Mouse (Mus musculus) midbrain, embryonic 14.5 days (tissue): ENCODE measurements around the gene Pigs. TPM values are rescaled to one million over a fixed set of nuclear protein-coding genes. Genes with fewer than 3 reads are reported as not detected.

ENCODE experiments used
- ATAC-seq: fragments of 200-750 bp; cut with Nextera tagmentation; 2 replicates; pipeline ENCODE4 v1.8.0; 2017; ENCODE audit warnings: moderate number of reproducible peaks, moderate library complexity; ENCODE audit not compliant: low FRiP score, low TSS enrichment
- DNase-seq: peaks from one replicate; pipeline ENCODE4 v3.0.0-alpha.2; 2015
- H3K27ac ChIP-seq: fragments of 300-500 bp; sonication (generic); replicated peaks from 2 replicates; pipeline ENCODE4 v1.5.1; 2014; ENCODE audit warnings: mild to moderate bottlenecking, low read depth, low read length, moderate library complexity
- H3K27me3 ChIP-seq: fragments of 300-500 bp; sonication (generic); 2 replicates; pipeline ENCODE4 v1.6.1; 2014; ENCODE audit warnings: low read length, control low read depth, mixed read lengths; ENCODE audit not compliant: control insufficient read depth, insufficient read depth
- H3K36me3 ChIP-seq: fragments of 300-500 bp; sonication (generic); 2 replicates; pipeline ENCODE4 v1.6.1; 2014; ENCODE audit warnings: low read length, control low read depth; ENCODE audit not compliant: control insufficient read depth, insufficient read depth
- H3K4me1 ChIP-seq: fragments of 300-500 bp; sonication (generic); 2 replicates; pipeline ENCODE4 v1.6.1; 2014; ENCODE audit warnings: mild to moderate bottlenecking, antibody characterized with exemption, low read length, control low read depth; ENCODE audit not compliant: control insufficient read depth, insufficient read depth
- H3K4me2 ChIP-seq: fragments of 300-500 bp; sonication (generic); 2 replicates; pipeline ENCODE4 v1.6.1; 2014; ENCODE audit warnings: mild to moderate bottlenecking, low read length, moderate library complexity
- H3K4me3 ChIP-seq: fragments of 300-500 bp; sonication (generic); replicated peaks from 2 replicates; pipeline ENCODE4 v1.5.1; 2014; ENCODE audit warnings: low read depth, low read length
- H3K9ac ChIP-seq: fragments of 300-500 bp; sonication (generic); replicated peaks from 2 replicates; pipeline ENCODE4 v1.6.1; 2014; ENCODE audit warnings: mild to moderate bottlenecking, low read length, moderate library complexity
- H3K9me3 ChIP-seq: fragments of 300-500 bp; sonication (generic); 2 replicates; pipeline ENCODE4 v1.6.1; 2016; ENCODE audit warnings: low read length, control low read depth, mixed read lengths; ENCODE audit not compliant: control insufficient read depth
- WGBS: fragments of 180-500 bp; shearing (Covaris S2); extraction: QIAGEN DNeasy Blood & Tissue Kit; methylation state at CpG from one replicate; pipeline ENCODE4 v1.1.7; 2014; 5-methylcytosine and 5-hydroxymethylcytosine counted together
- polyA plus RNA-seq: library from polyadenylated mRNA; unstranded; fragments of >200 nt; fragmentation: Nextera tagmentation; extraction: Ambion mirVana; gene quantifications from 2 replicates; pipeline ENCODE4 v1.2.1, GENCODE M21; 2014

The Pigs gene
- polyA plus RNA-seq, 1 experiment from 2014 or later, result 63.6 TPM

DNA sequence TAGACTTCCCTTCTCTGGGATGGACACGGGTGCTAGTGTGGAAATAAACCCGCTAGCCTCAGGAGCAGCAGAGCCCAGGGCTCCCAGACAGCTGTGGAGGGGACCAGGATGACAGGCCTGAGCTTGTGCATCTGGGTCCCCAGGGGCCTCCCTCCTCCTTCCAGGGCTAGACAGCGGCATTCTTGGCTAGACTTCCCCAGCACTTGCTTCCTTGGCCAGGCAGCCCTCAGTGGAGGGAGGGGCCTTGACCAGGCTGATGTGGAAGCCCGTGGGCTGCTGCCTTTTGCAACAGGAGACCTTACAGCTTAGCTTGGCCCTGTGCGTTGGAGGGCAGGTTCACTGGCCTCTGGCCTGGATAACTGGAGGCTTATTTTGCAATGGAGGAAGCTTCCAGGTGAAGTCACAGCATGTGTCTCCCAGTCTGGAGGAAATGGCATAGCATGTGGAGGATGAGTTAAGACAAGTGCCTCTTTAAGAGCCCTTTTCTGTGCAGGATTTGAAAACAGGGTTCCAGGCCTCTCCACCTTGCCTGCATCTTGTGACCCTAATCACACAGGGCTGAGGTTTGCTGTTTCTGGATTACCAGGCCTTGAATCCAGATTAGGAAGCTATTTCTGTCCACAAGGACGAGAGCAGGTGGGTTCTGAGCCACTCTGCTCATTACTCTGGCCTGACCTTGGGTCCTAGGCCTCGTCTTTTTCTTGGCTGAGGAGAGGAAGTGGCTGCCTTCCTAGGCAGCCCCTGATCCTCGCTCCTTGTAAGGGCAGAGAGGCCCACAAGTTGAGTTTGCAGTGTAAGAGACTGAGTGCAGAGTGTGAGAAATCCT, 16.9 kb downstream of the Pigs start:
- Histone ChIP-seq H3K9me3 (no peaks in the 10 kb centered on the region), H3K4me2 (peak overlapping the region; percentile 61), H3K27ac (no peak overlapping the region), H3K4me3 (no peak overlapping the region), H3K4me1 (peaks cover 26% of the 10 kb centered on the region), H3K27me3 (no peaks in the 10 kb centered on the region), H3K36me3 (peaks cover 27% of the 10 kb centered on the region), H3K9ac (no peak overlapping the region; the same call in 1 of the 2 replicates)
- no peak for ATAC-seq
- WGBS, result 58% methylated on average over 8 of the region's 8 CpGs
- DNase-seq, result peak; percentile 28

- DNase-seq, result no peak
- H3K4me2 ChIP-seq, result no peak overlapping the region
Observed at GRCm38 (mm10) chr11:78345801-78346200, 17.6 kb downstream of the Pigs start.

DNA sequence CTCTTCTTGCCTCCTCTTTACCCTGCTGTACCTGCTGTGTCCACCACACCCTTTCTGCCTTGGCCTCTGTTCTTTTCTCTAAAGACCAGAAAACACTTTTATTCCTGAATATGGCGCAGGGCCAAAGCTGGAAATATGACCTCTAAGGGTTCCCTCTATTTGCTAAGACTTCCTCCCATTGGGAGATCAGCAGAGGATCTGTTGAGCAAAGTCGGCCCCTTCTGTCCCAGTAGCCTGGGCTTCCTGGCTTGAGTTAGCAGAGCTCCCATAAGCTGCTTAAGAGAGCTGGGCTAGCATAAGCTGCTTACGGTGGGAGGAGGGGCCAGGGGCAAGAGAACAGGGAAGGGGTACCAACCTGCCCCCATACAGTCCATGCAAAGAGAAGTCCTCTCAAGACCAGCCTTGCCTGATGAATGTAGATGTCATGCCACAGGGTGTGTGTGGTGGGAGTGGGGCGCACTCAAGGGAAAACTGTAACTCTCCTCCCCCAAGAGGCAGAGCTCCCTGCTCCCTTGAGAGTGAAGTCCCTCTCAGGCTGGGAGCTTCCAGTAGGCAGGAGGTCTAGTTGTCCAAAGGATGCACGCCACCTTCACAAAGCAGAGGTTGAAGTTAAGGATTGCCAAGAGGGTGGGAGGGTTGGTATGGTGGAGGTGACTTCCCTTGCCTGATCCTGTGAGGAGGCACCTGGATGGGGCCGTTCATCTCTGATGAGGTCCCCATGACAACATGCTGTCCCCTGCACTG, 18.3 kb downstream of the Pigs start:
- peak; percentile 24 for DNase-seq
- Histone ChIP-seq H3K36me3 (peaks cover 18% of the 10 kb centered on the region), H3K4me3 (no peak overlapping the region), H3K27ac (no peak overlapping the region), H3K9ac (no peak overlapping the region), H3K4me1 (peaks cover 26% of the 10 kb centered on the region), H3K4me2 (no peak overlapping the region), H3K9me3 (no peaks in the 10 kb centered on the region), H3K27me3 (no peaks in the 10 kb centered on the region)
- no peak for ATAC-seq
- WGBS, result 62% methylated on average over 6 of the region's 6 CpGs

More at GRCm38 (mm10) chr11:78345801-78346200, 17.6 kb downstream of the Pigs start:
- Histone ChIP-seq H3K4me3 (no peak overlapping the region), H3K9me3 (no peaks in the 10 kb centered on the region), H3K27me3 (no peaks in the 10 kb centered on the region), H3K36me3 (peaks cover 24% of the 10 kb centered on the region), H3K9ac (no peak overlapping the region), H3K4me1 (peaks cover 26% of the 10 kb centered on the region), H3K27ac (no peak overlapping the region)
- 79% methylated on average over 7 of the region's 7 CpGs for WGBS
- ATAC-seq, result no peak

DNA sequence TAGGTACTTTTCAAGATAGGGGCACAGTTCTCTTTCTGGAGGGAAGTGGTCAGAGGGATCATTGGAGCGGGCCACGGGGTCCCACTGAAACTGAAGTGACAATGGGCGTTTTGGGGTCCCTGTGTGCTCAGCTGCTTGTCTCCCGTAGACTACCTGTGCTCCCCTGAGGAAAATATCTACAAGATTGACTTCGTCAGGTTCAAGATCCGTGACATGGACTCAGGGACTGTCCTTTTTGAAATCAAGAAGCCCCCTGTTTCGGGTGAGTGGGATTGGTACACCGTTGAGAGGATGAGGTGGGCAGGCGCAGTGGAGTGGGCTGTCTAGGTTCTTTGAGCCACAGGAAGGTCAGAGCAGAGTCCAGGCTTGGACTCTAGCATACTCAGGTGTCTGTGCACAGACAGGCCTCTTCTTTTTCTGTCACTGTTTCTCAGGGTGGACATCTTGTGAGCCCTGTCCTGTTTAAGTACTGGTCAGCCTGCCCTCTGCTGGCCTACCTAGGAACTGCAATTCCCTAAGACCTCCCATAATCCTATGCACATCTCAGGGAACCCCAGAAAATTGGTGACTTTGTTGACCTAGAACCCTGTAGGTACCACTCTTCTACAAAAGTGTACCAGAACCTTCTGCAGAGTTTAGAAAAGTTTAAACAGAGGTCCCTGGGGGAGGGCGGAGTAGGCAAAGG, 19.0 kb downstream of the Pigs start:
- H3K9ac ChIP-seq, result no peak overlapping the region
- H3K9me3 ChIP-seq, result no peaks in the 10 kb centered on the region
- no peaks in the 10 kb centered on the region for H3K27me3 ChIP-seq
- ATAC-seq (no peak), DNase-seq (peak; percentile 88)
- no peak overlapping the region for H3K4me2 ChIP-seq
- no peak overlapping the region for H3K27ac ChIP-seq
- H3K4me1 ChIP-seq, result peaks cover 26% of the 10 kb centered on the region
- H3K4me3 ChIP-seq, result no peak overlapping the region
- peaks cover 17% of the 10 kb centered on the region for H3K36me3 ChIP-seq
- 92% methylated on average over 10 of the region's 10 CpGs for WGBS

DNA sequence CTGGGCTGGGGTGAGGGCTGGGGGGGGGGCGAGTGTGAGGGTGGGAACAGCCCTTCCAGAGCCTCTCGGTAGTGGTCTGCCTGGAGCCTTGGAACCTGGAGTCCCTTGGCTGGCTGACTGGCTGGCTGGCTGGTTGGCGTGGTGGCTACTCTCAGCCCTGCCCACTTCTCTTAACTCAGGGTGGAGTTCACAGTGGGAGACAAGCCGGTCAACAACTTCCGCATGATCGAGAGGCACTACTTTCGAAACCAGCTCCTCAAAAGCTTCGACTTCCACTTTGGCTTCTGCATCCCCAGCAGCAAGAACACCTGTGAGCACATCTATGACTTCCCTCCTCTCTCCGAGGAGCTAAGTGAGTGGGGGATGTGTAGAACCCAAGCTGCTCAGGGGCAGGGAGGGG, 19.7 kb downstream of the Pigs start:
- H3K27ac ChIP-seq, result no peak overlapping the region
- H3K36me3 ChIP-seq, result peaks cover 17% of the 10 kb centered on the region
- ATAC-seq (no peak), DNase-seq (no peak)
- no peak overlapping the region for H3K4me3 ChIP-seq
- peaks cover 26% of the 10 kb centered on the region for H3K4me1 ChIP-seq
- H3K4me2 ChIP-seq, result no peak overlapping the region
- H3K27me3 ChIP-seq, result no peaks in the 10 kb centered on the region
- 83% methylated on average over 9 of the region's 9 CpGs for WGBS
- no peaks in the 10 kb centered on the region for H3K9me3 ChIP-seq
- no peak overlapping the region for H3K9ac ChIP-seq

GRCm38 (mm10) chr11:78348474-78348873, 20.3 kb downstream of the Pigs start:
- ATAC-seq, result no peak
- H3K4me3 ChIP-seq, result no peak overlapping the region
- H3K9me3 ChIP-seq, result no peaks in the 10 kb centered on the region
- no peaks in the 10 kb centered on the region for H3K27me3 ChIP-seq
- H3K27ac ChIP-seq, result no peak overlapping the region
- peaks cover 17% of the 10 kb centered on the region for H3K36me3 ChIP-seq
- 69% methylated on average over 7 of the region's 7 CpGs for WGBS
- no peak overlapping the region for H3K4me2 ChIP-seq
- H3K9ac ChIP-seq, result 0 out of 2 replicates have a peak overlapping the region, but pooled peaks have one; percentile 1
- DNase-seq, result no peak
- peaks cover 26% of the 10 kb centered on the region for H3K4me1 ChIP-seq

DNA sequence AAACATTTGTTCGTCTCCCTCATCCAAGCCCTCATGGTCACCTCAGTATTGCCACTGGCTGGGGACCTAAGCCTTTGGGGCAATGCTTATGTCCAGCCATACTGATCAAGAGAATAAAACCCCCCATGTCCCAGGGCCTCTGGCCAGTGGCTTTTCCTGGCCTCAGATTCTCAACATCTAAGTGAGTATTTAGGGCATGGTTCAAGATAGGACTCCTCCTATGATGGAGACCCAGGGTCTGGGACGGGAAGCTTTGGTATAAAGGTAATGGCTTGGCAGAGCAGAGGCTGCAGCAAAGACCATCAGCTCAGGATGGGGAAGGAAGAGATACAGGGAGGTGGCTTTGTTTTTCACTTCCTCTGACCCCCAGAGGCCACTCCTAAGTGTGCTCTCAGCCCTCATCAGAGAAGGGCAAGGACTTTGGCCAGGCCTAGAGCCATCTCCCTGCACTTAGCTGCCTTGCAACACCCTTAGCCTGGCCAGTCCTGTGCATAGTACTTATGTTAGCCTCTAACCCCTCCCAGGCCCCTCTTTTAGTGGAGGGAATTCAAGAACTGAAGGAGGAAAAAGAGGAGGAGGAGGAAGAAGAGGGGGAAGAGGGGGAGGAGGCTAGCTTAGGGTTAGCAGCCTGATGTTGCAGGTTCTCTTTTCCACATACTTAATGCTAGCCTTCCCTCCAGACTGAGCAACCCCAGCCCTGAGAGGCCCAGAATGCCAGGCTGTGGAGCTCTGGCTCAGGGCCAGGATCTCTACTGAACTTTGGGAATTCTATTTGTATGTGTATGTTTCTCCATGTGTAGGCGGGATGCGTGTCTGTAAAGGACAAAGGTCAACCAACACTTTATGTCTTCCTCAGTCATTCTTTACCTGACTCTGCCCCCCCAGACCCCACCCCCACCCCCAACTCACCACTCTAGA, 21.5 kb downstream of the Pigs start:
- no peak for DNase-seq
- Histone ChIP-seq H3K9ac (no peak overlapping the region), H3K27me3 (no peaks in the 10 kb centered on the region)

DNA sequence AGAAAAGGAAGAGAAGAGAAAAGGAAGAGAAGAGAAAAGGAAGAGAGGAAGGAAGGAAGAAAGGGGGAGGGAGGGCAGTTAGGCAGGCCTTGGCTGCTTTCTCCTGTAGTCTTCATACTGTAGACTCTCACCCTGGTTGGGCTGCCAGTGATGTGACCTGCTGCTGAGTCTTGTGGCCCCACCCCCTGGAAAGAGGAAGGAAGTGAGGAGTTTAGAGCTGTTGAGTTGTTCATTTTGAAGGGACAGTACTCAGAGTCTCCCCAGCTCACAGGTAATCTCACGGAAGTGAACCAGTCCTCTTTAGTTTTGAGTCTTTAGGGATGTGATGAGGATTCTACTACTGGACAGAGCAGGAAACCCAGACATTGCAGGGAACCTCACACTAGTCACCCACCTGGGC, 24.9 kb downstream of the Pigs start:
- ATAC-seq, result no peak
- no peak overlapping the region for H3K27ac ChIP-seq
- H3K9me3 ChIP-seq, result no peaks in the 10 kb centered on the region
- no peak overlapping the region for H3K9ac ChIP-seq
- no peak for DNase-seq
- peaks cover 12% of the 10 kb centered on the region for H3K36me3 ChIP-seq
- no peaks in the 10 kb centered on the region for H3K27me3 ChIP-seq
- H3K4me2 ChIP-seq, result no peak overlapping the region
- H3K4me3 ChIP-seq, result no peak overlapping the region
- H3K4me1 ChIP-seq, result no peaks in the 10 kb centered on the region
- WGBS, result 93% methylated on average over 1 of the region's 1 CpGs

More for the DNA sequence above, 21.5 kb downstream of the Pigs start:
- Histone ChIP-seq H3K4me2 (no peak overlapping the region), H3K4me3 (no peak overlapping the region), H3K4me1 (peaks cover 19% of the 10 kb centered on the region), H3K36me3 (peaks cover 17% of the 10 kb centered on the region), H3K9me3 (no peaks in the 10 kb centered on the region), H3K27ac (no peak overlapping the region)
- 85% methylated on average over 4 of the region's 4 CpGs for WGBS
- no peak for ATAC-seq
